Mouse (Mus musculus) embryo, embryonic 9.5 days (tissue): ENCODE measurements around the gene Col4a2.

Experiments used
- DNase-seq: peaks from one replicate; pipeline ENCODE4 v3.0.0-alpha.2; 2017; ENCODE audit errors: extremely low spot score

The Col4a2 gene

GRCm38 (mm10) chr8:11382933-11383332, 70.3 kb downstream of the Col4a2 start:
- no peak for DNase-seq

- DNase-seq = no peak
Measured at GRCm38 (mm10) chr8:11383379-11383778, 70.8 kb downstream of the Col4a2 start.

- no peak for DNase-seq
Measured at GRCm38 (mm10) chr8:11384841-11385240, 72.2 kb downstream of the Col4a2 start.

- DNase-seq = no peak
Measured at GRCm38 (mm10) chr8:11385272-11385905, 72.8 kb downstream of the Col4a2 start.

GRCm38 (mm10) chr8:11387282-11387681, 74.7 kb downstream of the Col4a2 start:
- no peak for DNase-seq

- no peak for DNase-seq
Measured at GRCm38 (mm10) chr8:11389275-11390050, 76.9 kb downstream of the Col4a2 start.

GRCm38 (mm10) chr8:11392739-11393138, 80.1 kb downstream of the Col4a2 start:
- peak; percentile 71 for DNase-seq

- no peak for DNase-seq
Measured at GRCm38 (mm10) chr8:11393161-11393560, 80.6 kb downstream of the Col4a2 start.

- no peak for DNase-seq
Measured at GRCm38 (mm10) chr8:11393607-11394006, 81.0 kb downstream of the Col4a2 start.

GRCm38 (mm10) chr8:11394773-11395172, 82.2 kb downstream of the Col4a2 start:
- DNase-seq = no peak

- DNase-seq = no peak
Measured at GRCm38 (mm10) chr8:11395601-11396000, 83.0 kb downstream of the Col4a2 start.

- DNase-seq = no peak
Measured at GRCm38 (mm10) chr8:11396111-11396510, 83.5 kb downstream of the Col4a2 start.

- no peak for DNase-seq
Measured at GRCm38 (mm10) chr8:11397126-11397525, 84.5 kb downstream of the Col4a2 start.

GRCm38 (mm10) chr8:11399706-11400105, 87.1 kb downstream of the Col4a2 start:
- no peak for DNase-seq

GRCm38 (mm10) chr8:11400244-11400643, 87.6 kb downstream of the Col4a2 start:
- no peak for DNase-seq

- DNase-seq = no peak
Measured at GRCm38 (mm10) chr8:11401183-11401582, 88.6 kb downstream of the Col4a2 start.

GRCm38 (mm10) chr8:11402220-11402619, 89.6 kb downstream of the Col4a2 start:
- no peak for DNase-seq

- DNase-seq = no peak
Measured at GRCm38 (mm10) chr8:11403813-11404212, 91.2 kb downstream of the Col4a2 start.

GRCm38 (mm10) chr8:11404614-11405013, 92.0 kb downstream of the Col4a2 start:
- DNase-seq = no peak

- DNase-seq = no peak
Measured at GRCm38 (mm10) chr8:11405722-11406481, 93.3 kb downstream of the Col4a2 start.

- no peak for DNase-seq
Measured at GRCm38 (mm10) chr8:11411504-11412124, 99.0 kb downstream of the Col4a2 start.

- DNase-seq = no peak
Measured at GRCm38 (mm10) chr8:11412450-11412849, 99.8 kb downstream of the Col4a2 start.
